Mouse (Mus musculus): ENCODE data around the gene Gm39115.

Gm39115 gene

DNA sequence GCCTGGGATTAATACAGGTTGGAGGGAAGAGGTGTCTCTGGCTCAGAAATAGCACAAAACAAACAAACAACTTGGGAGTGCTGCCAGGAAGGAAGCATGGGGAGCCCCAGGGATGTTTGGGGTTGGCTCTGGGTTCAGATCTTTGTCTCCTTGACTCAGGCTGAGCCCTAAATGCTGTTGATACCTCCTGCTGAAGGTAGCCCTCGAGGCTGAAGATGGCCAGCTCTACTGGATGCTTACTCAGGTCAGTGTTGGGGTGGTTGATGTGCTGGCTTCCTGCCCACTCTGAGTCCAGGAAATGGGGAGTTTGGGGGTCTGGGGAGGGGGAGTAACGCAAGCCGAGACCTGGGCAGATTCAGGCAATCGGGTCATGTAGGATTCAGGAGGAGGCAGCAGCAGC is 39.1 kb downstream of the Gm39115 start:
- in situ Hi-C loops (cut with MboI, MseI) = no loop called here

GRCm38 (mm10) chr7:142095183-142095931 is 40.5 kb downstream of the Gm39115 start, which contains the start of gene Dusp8:
Gene Dusp8, minus strand, starts transcription at chr7:142095843.
- in situ Hi-C loops (cut with MboI, MseI) = no loop called here

- in situ Hi-C loops (cut with MboI, MseI) = no loop called here
Measured at GRCm38 (mm10) chr7:142094301-142095143, 41.3 kb downstream of the Gm39115 start.

- in situ Hi-C loops (cut with MboI, MseI) = no loop called here
Measured at GRCm38 (mm10) chr7:142093696-142094240, 42.1 kb downstream of the Gm39115 start.

DNA sequence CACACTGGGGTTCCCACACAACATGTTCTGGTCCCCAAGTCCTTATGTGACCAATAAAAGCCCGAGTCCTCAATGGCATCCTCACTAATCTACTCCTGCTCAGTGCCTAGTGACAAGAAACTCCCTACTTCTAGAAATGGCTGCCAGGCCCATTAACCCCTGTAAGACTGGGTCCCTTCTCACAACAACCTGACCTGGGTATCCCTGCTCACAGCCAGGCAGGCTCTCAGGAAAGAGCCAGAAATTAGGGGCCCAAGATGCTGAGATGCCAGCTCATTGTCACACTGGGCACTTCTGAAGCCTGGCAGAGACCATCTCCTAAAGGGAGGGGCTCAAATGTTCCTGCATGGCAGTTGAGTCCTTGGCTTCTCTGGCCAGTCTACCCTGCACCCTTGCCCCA is 42.8 kb downstream of the Gm39115 start:
- in situ Hi-C loops (cut with MboI, MseI) = no loop called here

GRCm38 (mm10) chr7:142091848-142092247 is 44.0 kb downstream of the Gm39115 start:
- in situ Hi-C loops (cut with MboI, MseI) = no loop called here

GRCm38 (mm10) chr7:142089648-142090447 is 46.0 kb downstream of the Gm39115 start:
- in situ Hi-C loops (cut with MboI, MseI) = no loop called here

- in situ Hi-C loops (cut with MboI, MseI) = no loop called here
Measured at GRCm38 (mm10) chr7:142088886-142089285, 46.9 kb downstream of the Gm39115 start.

GRCm38 (mm10) chr7:142087069-142087652 is 48.7 kb downstream of the Gm39115 start:
- in situ Hi-C loops (cut with MboI, MseI) = no loop called here

GRCm38 (mm10) chr7:142086159-142086905 is 49.5 kb downstream of the Gm39115 start:
- in situ Hi-C loops (cut with MboI, MseI) = no loop called here

Measured in T-helper 17 cell (primary cell).